Mouse (Mus musculus) limb, embryonic 10.5 days (tissue): Measurements from ENCODE around the gene Ccl27b. TPM values are rescaled to one million over a fixed set of nuclear protein-coding genes. Genes with fewer than 3 reads are reported as not detected.
"Not testable (repeated sequence)": the region's sequence is repeated elsewhere in the genome, so short reads cannot be mapped to it uniquely, and the experiment has no call there.

ENCODE experiments used
- DNase-seq: peaks from one replicate; pipeline ENCODE4 v3.0.0-alpha.2; 2017; ENCODE audit warnings: low spot score
- H3K27ac ChIP-seq: fragments of 300-500 bp; sonication (generic); 2 replicates; pipeline ENCODE4 v1.5.1; 2016; ENCODE audit warnings: mild to moderate bottlenecking
- H3K27me3 ChIP-seq: fragments of 300-500 bp; sonication (generic); 2 replicates; pipeline ENCODE4 v1.6.1; 2016; ENCODE audit warnings: low read depth, mild to moderate bottlenecking; ENCODE audit not compliant: poor library complexity, severe bottlenecking
- H3K36me3 ChIP-seq: fragments of 300-500 bp; sonication (generic); 2 replicates; pipeline ENCODE4 v1.6.1; 2016; ENCODE audit warnings: mild to moderate bottlenecking, moderate library complexity
- H3K4me1 ChIP-seq: fragments of 300-500 bp; sonication (generic); 2 replicates; pipeline ENCODE4 v1.6.1; 2016
- H3K4me3 ChIP-seq: fragments of 300-500 bp; sonication (generic); 2 replicates; pipeline ENCODE4 v1.5.1; 2016; ENCODE audit warnings: mild to moderate bottlenecking, moderate library complexity
- H3K9me3 ChIP-seq: fragments of 300-500 bp; sonication (generic); replicated peaks from 2 replicates; pipeline ENCODE4 v1.6.1; 2016; ENCODE audit warnings: mild to moderate bottlenecking
- WGBS: fragments of 180-500 bp; shearing (Covaris S2); methylation state at CpG from one replicate; pipeline ENCODE4 v1.1.7; 2016; 5-methylcytosine and 5-hydroxymethylcytosine counted together
- polyA plus RNA-seq: library from polyadenylated mRNA; unstranded; fragments of >200 nt; fragmentation: Nextera tagmentation; extraction: Ambion mirVana; gene quantifications from 2 replicates; pipeline ENCODE4 v1.2.1, GENCODE M21; 2016

Ccl27b gene
- polyA plus RNA-seq, result not detected in 2 replicates

GRCm38 (mm10) chr4:42654951-42655350 is at the start of gene Ccl27b:
Ccl27b (plus strand) TSS chr4:42655251.
- H3K36me3 ChIP-seq, DNase-seq, H3K27ac ChIP-seq, H3K4me1 ChIP-seq, H3K9me3 ChIP-seq, H3K27me3 ChIP-seq, H3K4me3 ChIP-seq: not testable (repeated sequence)
- WGBS, result no CpG with 5 or more reads among the region's 9 CpGs

- H3K4me3 ChIP-seq, DNase-seq, H3K36me3 ChIP-seq, H3K27ac ChIP-seq, H3K27me3 ChIP-seq, H3K4me1 ChIP-seq, H3K9me3 ChIP-seq: not testable (repeated sequence)
- WGBS, result no CpG with 5 or more reads among the region's 5 CpGs
Observed at GRCm38 (mm10) chr4:42611895-42612294, 43.2 kb upstream of the Ccl27b start, which contains the start of gene Gm10591. Gm10591 (plus strand) TSS chr4:42612195.

GRCm38 (mm10) chr4:42629419-42629818 is 25.6 kb upstream of the Ccl27b start, which contains the start of gene Gm2564:
Gm2564 (plus strand) TSS chr4:42629719.
- WGBS, result no CpG with 5 or more reads among the region's 8 CpGs
- DNase-seq, result not testable (repeated sequence)

GRCm38 (mm10) chr4:42661793-42662192 is 6.7 kb downstream of the Ccl27b start, which contains the start of gene Il11ra2:
Il11ra2 (minus strand) TSS chr4:42661893.
- H3K9me3 ChIP-seq, H3K4me1 ChIP-seq, H3K27ac ChIP-seq, H3K27me3 ChIP-seq, H3K36me3 ChIP-seq, H3K4me3 ChIP-seq, DNase-seq: not testable (repeated sequence)
- no CpG with 5 or more reads among the region's 3 CpGs for WGBS

More at GRCm38 (mm10) chr4:42629419-42629818, 25.6 kb upstream of the Ccl27b start, which contains the start of gene Gm2564:
- not testable (repeated sequence) for H3K4me1 ChIP-seq, H3K27me3 ChIP-seq, H3K27ac ChIP-seq, H3K4me3 ChIP-seq, H3K36me3 ChIP-seq, H3K9me3 ChIP-seq

GRCm38 (mm10) chr4:42675415-42675814 is 20.4 kb downstream of the Ccl27b start:
- DNase-seq, H3K4me1 ChIP-seq, H3K9me3 ChIP-seq, H3K27ac ChIP-seq, H3K4me3 ChIP-seq, H3K27me3 ChIP-seq, H3K36me3 ChIP-seq: not testable (repeated sequence)
- no CpG with 5 or more reads among the region's 4 CpGs for WGBS

- no CpG with 5 or more reads among the region's 7 CpGs for WGBS
- DNase-seq, H3K27ac ChIP-seq: not testable (repeated sequence)
Observed at GRCm38 (mm10) chr4:42679365-42679764, 24.3 kb downstream of the Ccl27b start.

GRCm38 (mm10) chr4:42680374-42681356 is 25.6 kb downstream of the Ccl27b start:
- no CpG with 5 or more reads among the region's 32 CpGs for WGBS
- not testable (repeated sequence) for H3K9me3 ChIP-seq, H3K27me3 ChIP-seq, H3K36me3 ChIP-seq, H3K4me1 ChIP-seq, H3K4me3 ChIP-seq, H3K27ac ChIP-seq, DNase-seq

More at GRCm38 (mm10) chr4:42679365-42679764, 24.3 kb downstream of the Ccl27b start:
- not testable (repeated sequence) for H3K9me3 ChIP-seq, H3K4me3 ChIP-seq, H3K4me1 ChIP-seq, H3K36me3 ChIP-seq, H3K27me3 ChIP-seq

- not testable (repeated sequence) for H3K4me3 ChIP-seq, H3K27me3 ChIP-seq, H3K4me1 ChIP-seq, H3K27ac ChIP-seq, H3K9me3 ChIP-seq, H3K36me3 ChIP-seq, DNase-seq
- WGBS, result no CpG with 5 or more reads among the region's 66 CpGs
Observed at GRCm38 (mm10) chr4:42681473-42682182, 26.6 kb downstream of the Ccl27b start.

- no CpG with 5 or more reads among the region's 18 CpGs for WGBS
- H3K4me3 ChIP-seq, H3K4me1 ChIP-seq: not testable (repeated sequence)
Observed at GRCm38 (mm10) chr4:42682183-42682524, 27.1 kb downstream of the Ccl27b start.

More at GRCm38 (mm10) chr4:42682183-42682524, 27.1 kb downstream of the Ccl27b start:
- DNase-seq, H3K27me3 ChIP-seq, H3K9me3 ChIP-seq, H3K27ac ChIP-seq, H3K36me3 ChIP-seq: not testable (repeated sequence)

Other genes with a start within 250 kb of the Ccl27b start
- not detected in 2 replicates for gene Gm21586, start 215.9 kb upstream of the Ccl27b start, polyA plus RNA-seq
- 0.10 TPM in 1 of 2 replicates, not detected in the other for gene Gm2163, start 188.5 kb upstream of the Ccl27b start, polyA plus RNA-seq
- not detected in 2 replicates for gene Fam205a2, start 127.1 kb upstream of the Ccl27b start, polyA plus RNA-seq
- gene Gm10591, start 43.1 kb upstream of the Ccl27b start, polyA plus RNA-seq, result not detected in 2 replicates
- gene Gm2564, start 25.5 kb upstream of the Ccl27b start, polyA plus RNA-seq, result not detected in 2 replicates
- not detected in 2 replicates for gene Il11ra2, start 6.6 kb downstream of the Ccl27b start, polyA plus RNA-seq
- gene 4930578G10Rik, start 80.3 kb downstream of the Ccl27b start, polyA plus RNA-seq, result not detected in 2 replicates
- gene Ccl19, start 101.3 kb downstream of the Ccl27b start, polyA plus RNA-seq, result not detected in 2 replicates
- not detected in 2 replicates for gene Ccl21a, start 118.7 kb downstream of the Ccl27b start, polyA plus RNA-seq
- not detected in 2 replicates for gene Fam205a1, start 198.6 kb downstream of the Ccl27b start, polyA plus RNA-seq
- gene Gm12394, start 201.5 kb downstream of the Ccl27b start, polyA plus RNA-seq, result 0.06 TPM in 1 of 2 replicates, not detected in the other
- 0.10 TPM in 1 of 2 replicates, not detected in the other for gene Fam205c, start 219.0 kb downstream of the Ccl27b start, polyA plus RNA-seq